Mouse (Mus musculus): ENCODE data around the gene Arhgap15.

The Arhgap15 gene

DNA sequence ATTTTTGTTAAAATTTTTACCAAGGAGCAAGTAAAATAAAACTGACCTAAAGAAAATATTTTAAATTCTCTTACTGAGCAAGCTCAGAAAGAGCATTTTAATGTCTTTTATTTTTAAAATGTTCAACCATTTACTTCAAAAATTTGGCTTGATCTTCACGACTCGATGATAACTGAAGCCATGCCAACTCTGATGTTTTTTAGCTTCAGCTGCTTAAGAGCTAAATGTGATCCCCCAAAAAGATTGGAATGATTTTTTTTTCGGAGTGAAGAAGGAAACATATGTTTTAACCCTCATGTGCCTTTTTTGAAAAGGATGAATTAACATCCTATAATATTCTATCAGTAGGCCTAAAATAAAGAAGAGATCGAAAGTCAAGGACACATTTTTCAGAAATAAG is 605.0 kb downstream of the Arhgap15 start:
- no peak for DNase-seq (ENCODE audit: low read depth, low spot score)

DNA sequence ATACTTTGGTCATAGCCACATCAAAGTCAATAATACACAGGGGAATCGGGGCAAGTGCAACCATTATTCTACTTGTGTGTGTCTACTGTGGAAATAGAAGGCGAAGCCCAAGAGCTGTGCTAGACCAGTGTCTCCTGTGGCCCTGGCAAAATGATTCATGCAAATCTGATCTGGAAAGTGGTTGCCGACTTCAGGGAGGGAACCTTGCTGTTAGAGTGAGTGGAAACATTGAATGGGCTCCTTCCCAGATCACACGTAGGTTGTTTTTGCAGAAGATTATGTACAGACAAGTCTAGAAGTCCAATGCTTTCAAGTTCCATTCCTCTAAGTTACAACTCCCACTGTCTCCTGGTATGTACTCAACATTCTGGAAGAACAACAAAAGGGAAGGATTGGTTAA is 606.2 kb downstream of the Arhgap15 start:
- DNase-seq (ENCODE audit: low read depth, low spot score): no peak

DNA sequence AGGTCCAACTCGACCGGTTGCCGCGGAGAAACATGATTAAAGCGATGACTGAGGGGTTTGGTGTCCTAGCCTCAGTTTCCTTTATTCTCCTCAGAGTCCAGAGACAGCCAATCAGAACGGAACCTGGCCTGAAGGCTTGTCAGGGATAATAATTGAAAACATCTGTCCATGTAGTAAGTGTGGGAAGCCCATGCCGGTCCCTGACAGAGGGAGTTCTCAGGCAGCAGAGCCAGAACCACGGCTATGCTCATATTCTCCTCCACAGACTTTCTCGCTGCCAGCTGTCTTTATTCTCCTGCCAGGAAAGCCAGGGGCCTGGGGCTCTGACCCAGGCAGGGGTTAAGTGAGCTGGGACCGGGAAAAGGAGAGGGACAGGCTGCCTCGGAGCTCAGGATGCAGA is 606.7 kb downstream of the Arhgap15 start:
- no peak for DNase-seq (ENCODE audit: low read depth, low spot score)

DNA sequence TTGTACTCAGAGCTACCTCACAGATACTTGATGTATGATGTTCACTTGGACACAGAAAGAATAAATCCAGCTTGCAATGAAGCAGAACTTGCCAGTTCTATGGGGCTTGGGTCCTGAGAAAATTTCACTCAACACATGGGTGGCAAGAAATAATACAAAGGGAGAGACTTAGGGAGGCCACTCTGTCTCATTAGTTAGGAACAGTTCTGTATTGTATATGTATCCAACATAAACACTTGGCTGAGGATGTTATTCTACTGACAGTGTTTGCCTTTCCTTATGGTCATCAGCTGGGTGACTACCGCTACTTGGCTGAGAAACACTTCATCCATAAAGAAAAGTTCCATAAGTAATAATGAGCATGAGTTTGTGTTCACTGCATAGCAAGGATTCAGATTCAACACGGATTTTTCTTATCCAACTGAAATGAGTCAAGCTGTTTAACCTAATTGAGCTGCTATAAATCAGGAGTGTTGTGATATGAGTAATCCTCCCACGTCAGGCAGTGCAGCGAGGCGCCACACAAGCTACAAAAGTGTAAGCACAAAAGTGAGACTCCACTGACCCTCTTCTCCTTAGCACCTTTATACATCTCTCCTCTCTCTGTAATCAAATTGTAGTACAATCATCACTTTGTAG is 607.7 kb downstream of the Arhgap15 start:
- no peak for DNase-seq (ENCODE audit: low read depth, low spot score)

DNA sequence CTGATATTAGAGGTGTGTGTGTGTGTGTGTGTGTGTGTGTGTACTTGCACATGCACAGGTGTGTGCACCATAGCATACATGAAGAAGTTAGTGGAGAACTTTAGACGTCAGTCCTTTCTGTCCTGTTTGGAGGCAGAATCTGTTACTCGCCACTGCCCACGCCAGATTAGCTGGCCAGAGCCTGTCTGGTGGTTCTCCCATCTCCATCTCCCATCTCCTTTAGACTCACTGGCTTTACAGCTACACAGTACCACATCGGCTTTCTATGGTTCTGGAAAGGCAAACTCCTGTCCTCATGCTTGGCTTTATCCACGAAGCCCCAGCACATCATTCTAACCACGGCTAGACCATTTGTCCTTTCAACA is 608.2 kb downstream of the Arhgap15 start:
- DNase-seq (ENCODE audit: low read depth, low spot score): no peak

DNA sequence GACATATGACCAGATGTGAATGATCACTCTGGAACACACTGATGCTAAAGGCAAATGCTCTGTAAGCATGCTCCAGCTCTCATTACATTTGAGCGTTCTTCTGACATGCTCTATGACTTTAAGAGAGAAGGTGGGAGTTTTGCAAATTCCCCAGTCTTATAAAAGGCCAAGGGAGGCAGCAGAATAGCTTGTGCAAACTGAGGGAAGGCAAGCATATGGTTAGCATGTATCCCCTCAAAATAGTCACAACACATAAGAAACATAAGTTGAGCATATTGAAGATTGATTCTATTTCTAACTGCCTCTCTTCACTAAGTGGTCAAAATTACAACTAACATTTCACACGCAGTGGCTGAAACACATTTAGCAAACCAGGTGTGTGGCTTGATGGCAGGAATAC is 631.6 kb downstream of the Arhgap15 start:
- DNase-seq (ENCODE audit: low read depth, low spot score): no peak

DNA sequence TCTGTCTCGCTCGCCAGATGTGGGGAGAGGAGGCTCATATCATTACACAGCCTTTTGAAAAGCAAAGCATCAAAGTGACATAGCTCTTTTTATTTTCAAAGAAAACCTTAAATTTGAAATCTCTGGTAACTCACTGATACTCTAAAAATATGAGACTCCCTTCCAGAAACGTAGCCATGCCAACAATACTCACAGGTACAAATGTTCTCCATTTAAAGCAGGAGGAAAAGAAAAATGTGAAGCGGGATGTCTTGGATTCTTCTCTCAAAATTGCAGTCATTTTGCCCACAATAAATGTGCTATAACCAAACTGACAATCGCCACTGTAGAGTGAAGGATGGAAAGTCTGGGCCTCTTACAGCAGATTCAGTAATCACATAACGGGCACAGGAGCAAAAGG is 635.9 kb downstream of the Arhgap15 start:
- no peak for DNase-seq (ENCODE audit: low read depth, low spot score)

DNA sequence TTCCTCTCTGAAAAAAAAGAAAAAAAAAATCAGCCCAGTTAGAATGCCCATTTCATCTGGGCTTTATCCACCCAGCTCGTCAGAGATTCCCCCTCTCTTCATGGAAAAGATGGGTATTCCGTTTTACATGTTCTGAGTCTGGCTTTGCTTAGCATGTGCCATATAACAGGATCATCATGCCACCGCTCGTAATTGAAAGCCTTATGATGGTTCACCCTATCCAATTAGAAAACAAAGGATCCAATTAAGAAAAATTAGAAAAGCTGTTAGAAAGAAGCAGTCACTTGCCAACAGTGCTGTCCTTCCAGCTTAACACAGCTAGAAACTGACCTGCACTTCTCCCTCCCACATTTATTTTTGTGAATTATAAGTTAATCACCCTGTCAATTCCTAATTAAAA is 640.9 kb downstream of the Arhgap15 start:
- DNase-seq (ENCODE audit: low read depth, low spot score): no peak

DNA sequence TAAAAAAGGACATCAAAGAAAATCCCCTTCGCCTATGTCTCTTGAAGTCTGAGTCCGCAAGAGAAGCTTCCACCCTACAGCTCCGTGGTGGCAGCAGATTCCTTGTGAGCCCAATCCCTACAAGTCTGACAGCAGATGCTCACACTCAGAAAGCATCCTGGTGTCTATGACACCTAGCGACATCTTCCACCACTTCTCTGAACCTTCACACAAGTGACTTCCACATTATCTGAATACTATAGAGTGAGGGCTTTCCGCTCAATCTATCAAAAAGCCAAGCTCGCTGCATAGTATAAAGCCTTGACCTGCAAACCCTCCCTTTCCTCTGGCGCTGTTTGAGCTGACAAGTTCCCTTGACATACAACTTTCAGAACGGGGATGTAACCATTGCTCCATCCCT is 645.2 kb downstream of the Arhgap15 start:
- no peak for DNase-seq (ENCODE audit: low read depth, low spot score)

DNA sequence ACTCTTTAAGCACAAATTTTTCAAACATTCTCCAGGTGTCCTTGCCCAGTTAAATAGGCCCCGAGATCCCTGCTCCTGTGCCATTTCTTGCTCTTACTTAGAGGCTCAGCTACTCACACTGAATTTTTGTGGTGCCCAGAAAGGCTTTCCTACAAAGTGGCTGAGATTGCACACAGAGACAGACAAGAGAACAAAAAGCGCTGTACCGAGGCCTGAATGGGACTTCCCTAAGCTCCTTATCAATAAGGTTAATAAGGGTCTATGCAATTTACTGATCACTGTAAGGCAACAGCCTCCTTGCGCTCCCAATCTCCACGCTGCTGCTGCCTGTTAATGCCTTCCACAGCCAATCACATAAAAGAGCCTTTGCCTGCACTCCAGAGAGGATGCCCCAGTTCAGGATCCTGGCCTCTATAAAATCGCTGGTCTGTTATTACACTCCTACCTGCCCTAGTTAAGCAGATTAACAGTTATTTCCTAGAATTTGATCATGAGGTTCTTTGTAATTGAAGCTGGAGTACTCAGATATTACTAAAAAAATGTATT is 646.4 kb downstream of the Arhgap15 start:
- no peak for DNase-seq (ENCODE audit: low read depth, low spot score)

DNA sequence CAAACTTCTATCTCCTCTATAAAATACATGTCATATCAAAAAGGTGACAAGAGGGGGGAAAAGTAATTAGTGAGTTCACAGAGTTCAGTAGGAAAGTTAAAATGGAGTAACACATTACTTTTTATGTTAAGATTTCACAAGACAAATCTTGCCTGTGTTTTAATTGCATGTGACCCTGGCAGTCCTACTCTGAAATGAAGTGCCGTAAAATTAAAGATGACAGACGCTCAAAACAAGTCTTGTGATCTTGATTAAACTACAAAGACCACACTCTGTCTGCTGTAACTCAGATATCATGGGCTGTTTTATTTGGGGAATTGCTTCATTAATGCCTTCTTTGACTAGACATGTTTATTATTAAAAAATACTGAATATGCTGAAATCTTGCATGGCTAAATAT is 647.0 kb downstream of the Arhgap15 start:
- DNase-seq (ENCODE audit: low read depth, low spot score): no peak

DNA sequence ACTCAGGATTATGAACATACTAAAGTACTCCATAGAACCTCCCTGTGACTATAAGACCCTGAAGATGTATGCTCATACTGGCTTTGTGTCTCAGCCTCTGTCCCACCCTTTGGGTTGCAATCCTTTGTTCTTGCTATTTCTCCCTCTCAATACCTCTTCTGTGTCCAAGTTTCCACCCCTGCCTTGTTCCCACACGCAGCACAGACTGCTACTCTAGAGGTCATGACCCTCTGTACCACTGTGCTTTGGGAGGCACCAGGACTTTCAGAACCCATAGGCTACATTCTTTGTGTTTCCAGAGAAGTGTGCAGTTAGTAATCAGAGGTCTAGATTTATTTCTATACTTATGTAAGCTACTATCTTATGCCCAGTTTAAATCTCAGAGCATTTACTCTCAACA is 648.6 kb downstream of the Arhgap15 start:
- no peak for DNase-seq (ENCODE audit: low read depth, low spot score)

DNA sequence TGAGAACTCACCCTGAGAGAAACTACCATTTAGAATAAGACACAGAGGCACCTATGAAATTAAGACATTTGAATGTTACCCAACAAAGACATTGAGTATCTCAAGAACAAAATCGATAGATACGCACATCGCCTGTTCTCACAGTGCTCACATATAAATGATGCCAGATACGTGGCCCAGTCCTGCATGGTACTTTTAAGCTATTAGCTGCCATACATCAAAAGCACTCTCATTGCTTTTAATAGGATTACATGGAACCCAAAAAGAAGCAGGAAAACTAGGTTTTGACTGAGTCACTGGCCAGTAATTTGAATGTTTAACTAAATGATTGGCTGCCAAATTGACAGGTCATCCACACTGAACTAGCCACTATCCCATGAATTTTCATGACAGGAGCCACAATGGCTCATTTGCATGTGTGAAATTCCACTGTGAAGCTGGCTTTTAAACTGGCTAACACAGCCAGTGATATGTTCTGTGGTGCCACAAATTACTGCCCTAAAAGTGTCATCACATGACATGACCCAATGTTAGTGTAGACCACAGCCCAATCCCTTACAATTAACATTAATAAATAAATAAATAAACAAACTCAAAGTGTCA is 649.2 kb downstream of the Arhgap15 start:
- no peak for DNase-seq (ENCODE audit: low read depth, low spot score)

DNA sequence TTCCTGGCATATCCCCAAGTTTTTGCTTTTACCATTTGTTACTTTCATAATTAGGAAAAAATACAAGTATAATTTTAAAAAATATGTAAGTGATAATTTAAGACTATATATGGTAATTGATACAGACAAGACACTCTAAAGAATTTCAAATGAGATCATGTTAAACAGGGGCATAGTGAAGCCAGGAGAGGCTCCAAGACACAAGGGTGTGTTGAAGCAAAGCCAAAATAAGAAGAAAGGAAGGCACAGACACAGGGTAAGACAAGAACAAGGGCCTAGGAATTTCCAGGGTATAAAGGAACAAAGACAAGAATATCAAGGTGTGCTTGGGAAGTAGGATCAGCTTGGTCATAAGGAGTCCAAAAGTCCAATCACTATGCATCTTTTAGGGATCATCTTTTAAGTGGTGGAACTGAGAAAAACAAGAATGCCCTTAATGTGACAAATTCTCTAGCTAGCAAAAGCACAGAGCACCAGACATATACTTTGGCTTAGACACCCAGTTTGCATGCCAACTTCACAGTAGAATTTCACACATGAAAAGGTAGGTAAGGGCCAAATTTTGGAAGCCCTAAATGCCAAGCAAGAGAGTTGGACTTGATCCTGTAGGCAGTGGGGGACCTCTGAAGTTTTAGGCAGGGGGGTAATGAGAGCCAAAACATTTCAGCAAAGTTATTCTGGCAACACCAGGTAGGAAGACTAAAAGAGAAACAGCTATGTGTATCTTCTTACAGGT is 650.7 kb downstream of the Arhgap15 start:
- no peak for DNase-seq (ENCODE audit: low read depth, low spot score)

DNA sequence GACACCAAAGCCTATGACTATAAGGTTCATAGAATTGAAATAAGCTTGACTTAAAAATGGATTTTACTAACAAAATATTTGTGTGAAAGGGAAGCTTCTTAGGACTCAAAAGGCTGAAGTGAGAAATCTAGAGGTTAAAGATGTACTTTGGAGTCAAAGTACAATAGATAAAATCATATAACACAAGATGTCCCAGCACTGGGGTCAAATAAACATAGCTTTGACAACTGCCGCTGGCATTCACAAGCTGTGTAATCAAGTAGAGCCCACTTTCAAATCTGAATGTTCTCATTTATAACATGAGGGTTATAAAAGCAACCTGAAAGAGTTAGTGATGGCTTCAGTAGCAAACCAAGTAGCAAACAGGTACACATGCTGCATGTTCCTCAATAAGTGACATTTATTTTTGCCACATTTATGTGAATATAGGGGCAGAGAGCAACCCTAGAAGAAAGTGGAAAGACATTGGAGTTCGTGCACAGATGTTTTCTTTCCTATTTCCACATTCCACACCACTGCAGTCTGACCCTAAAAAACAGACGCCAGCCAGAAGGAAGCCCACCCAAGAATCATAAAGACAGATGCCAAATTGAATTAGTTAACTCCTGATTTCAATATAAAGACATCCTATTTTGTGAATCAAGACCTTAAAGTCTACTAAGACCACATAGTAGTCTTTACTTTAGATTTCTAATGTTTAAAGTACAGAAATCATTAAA is 653.2 kb downstream of the Arhgap15 start:
- DNase-seq (ENCODE audit: low read depth, low spot score): no peak

DNA sequence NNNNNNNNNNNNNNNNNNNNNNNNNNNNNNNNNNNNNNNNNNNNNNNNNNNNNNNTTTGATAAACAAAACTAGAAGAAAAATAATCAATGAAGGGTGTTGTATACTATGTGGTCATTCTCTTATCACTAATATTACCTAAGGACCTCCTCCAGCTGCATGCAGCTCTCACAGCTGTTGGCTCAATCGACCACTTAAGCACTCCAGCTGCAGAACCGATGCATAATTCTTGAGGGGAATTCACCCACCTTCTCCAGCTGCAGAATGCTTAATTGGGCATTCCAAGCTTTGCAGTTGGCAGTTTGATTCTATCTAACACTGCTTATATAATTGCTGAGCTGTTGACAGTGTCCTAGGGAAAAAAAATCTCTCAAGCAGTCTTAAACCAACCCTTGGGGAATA is 663.0 kb downstream of the Arhgap15 start:
- no peak for DNase-seq (ENCODE audit: low read depth, low spot score)

DNA sequence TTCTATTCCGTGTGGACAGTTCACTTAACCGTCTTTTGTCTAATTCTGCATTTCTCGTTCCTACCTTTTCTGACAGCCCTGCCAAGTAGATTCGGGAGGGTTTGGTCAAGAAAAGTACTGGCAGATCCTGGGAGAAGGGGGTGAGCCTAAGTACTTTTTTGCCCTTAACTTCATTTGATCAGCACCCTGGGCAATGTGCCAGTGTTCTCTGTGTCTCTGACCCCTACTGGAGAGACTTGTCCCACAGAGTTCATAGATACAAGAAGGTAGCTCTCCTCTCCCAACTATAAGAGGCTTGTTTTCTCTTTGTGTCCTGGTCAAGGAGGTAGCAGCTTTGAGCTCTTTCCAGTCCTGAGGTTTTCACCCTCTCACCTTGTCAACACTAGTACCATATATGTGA is 667.7 kb downstream of the Arhgap15 start:
- DNase-seq (ENCODE audit: low read depth, low spot score): no peak

DNA sequence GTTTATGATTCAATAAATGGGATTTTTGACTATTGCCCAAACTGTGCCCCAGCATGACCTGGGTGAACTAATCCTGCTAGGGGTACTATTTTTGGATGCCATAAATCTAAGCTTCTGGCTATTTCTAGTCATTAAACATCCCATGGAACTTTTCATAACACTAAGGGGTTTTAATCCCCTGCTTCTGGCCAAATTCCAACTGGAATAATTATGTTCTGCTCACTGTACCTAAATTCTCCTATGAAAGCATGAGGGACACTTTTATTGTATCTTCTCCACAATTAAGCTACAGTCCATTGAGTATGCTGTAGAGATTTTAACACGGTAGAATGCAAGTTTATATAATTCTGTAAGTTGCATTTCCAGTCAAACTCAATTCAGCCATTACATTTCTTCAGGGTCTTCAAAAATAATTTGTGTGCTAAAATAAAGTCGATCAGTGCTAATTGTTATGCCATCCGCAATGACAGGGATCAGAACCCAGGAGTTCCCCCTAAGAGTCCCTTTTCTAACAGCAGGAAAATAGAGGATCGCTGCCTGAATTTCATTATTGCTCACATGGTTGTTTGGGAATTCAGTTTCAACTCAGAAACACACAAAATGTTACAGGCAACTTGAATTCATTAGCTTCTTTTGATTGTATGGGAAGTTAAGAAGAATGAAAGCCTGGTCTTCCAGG is 671.1 kb downstream of the Arhgap15 start:
- DNase-seq (ENCODE audit: low read depth, low spot score): no peak

DNA sequence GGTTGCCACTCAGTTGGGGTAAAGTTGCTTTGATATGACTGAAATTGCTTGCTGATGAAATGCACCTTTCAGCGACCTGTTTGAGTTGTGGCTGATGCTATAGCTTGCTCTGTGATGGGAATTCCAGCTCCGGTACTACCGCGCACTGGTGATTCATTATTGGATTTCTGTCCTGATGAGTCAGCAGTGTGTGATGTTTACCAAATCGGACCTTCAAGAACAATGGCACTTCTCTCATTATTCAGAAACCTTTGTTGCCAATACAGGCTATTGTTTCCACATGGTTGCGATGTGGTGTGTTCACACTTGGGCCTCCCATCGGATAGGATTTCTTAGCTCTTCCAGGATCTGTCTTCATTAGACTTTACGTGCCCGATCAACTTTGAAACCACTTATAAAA is 681.9 kb downstream of the Arhgap15 start:
- DNase-seq (ENCODE audit: low read depth, low spot score): no peak

DNA sequence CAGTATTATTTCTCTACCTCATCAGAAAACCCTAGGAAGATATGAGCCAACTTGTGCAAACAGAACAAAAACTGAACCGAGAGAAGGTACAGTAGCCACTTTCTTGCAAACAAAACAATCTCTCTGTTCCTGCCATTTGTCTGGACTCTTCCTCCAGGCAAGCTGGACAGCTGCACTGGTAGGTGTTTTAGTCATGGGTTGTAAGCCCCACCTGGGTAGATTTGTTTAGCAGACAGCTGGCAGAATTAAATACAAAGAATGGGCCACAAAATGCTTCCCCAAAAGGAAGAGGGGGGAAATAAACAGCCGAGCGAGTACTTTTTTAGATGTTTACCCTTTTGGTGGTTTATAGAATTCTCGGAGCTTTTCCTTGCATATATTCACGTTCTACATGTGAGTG is 688.0 kb downstream of the Arhgap15 start:
- DNase-seq (ENCODE audit: low read depth, low spot score): no peak

DNA sequence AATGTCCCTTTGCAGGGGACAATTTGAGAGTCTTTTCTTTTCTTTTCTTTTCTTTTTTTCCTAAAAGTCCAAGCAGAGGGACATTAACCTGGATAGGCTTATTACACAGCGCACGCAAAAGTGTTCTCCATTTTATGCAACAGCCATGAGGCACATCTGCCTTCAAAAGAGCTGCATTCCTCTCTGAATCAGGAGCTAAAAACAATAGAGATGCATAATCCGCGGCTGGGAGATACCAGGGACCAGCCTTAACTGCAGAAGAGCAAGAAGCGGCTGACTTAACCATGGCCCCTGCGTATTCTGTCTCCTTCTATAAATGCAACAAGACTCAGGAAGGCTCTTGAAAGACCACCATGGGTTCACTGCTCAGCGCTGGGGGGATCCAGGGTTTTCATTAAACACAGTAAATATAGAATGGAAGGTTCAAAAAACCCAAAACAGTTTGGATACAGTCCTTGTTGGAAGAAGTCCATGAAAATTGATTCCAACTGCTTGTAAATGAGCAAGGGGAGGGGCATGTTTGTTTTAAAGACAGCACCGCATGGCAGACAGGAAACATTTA is 689.0 kb downstream of the Arhgap15 start:
- no peak for DNase-seq (ENCODE audit: low read depth, low spot score)
